Mouse (Mus musculus): ENCODE measurements around the gene Dysf. TPM values are rescaled to one million over a fixed set of nuclear protein-coding genes. Genes with fewer than 3 reads are reported as not detected.

Dysf gene
- polyA plus RNA-seq (2021; fragmentation: Nextera tagmentation), result 0.59 and 1.3 TPM in 2 replicates
- long read RNA-seq, experiment 1, partial matches to known transcripts, result 2 of 2 reads
- long read RNA-seq, experiment 1, other reads (novel, unspliced or antisense), result 0 of 2 reads
- long read RNA-seq, experiment 2, partial matches to known transcripts, result 1 of 3 reads
- long read RNA-seq, experiment 2, other reads (novel, unspliced or antisense), result 2 of 3 reads

DNA sequence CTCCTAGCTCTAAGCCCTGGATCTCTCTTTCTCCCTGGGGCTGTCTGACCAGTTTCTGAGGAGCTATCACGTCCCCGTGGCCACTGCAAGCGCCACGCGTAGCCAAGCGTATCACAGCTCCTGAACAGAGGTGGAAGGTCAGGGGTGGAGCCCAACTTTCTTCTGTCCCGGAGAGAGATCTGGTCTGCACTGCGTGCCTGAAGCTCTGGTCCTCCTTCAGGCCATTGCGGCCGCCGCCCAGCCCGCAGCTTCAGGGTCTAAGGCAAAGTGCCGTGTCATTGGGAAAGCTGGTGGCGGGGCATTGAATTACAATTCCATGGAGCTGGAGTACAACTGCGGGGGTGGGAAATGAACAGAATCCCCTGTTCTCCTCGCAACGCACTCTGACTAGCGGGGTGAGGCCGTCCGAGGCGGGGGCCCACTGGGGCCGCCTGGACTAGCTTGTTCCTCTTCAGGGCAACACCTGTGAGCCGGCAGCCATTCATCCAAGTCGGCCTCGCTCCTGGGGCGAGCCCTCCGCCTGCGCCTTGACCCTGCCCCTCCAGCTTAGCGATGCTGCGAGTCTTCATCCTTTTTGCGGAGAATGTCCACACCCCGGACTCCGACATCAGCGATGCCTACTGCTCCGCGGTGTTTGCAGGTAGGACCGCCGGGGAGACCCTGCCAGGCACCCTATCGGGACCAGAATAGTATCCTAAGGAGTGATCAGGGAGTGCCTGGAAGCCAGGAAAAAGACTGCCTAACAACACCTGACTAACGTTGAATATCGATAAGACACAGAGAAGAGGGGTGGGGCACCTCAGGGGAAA, at the start of gene Dysf:
Gene Dysf, plus strand, starts transcription at position 228 of the 809 bp plus-strand sequence.

Other genes starting within 250 kb of the Dysf start
- gene Ankrd53, start 245.9 kb upstream of the Dysf start, polyA plus RNA-seq (2021; fragmentation: Nextera tagmentation), result not detected in 2 replicates
- gene Tex261, start 232.8 kb upstream of the Dysf start, polyA plus RNA-seq (2021; fragmentation: Nextera tagmentation), result 73.0 and 73.3 TPM in 2 replicates
- 94.9 and 99.7 TPM in 2 replicates for gene Nagk, start 213.6 kb upstream of the Dysf start, polyA plus RNA-seq (2021; fragmentation: Nextera tagmentation)
- 12.4 and 14.5 TPM in 2 replicates for gene Paip2b, start 176.8 kb upstream of the Dysf start, polyA plus RNA-seq (2021; fragmentation: Nextera tagmentation)
- 20.5 and 25.6 TPM in 2 replicates for gene Zfp638, start 141.5 kb upstream of the Dysf start, polyA plus RNA-seq (2021; fragmentation: Nextera tagmentation)